Mouse (Mus musculus) T-helper 1 cell (primary cell): ENCODE measurements at regions not wholly inside any gene's neighbourhood (a gene's known extent, or its start where the extent isn't known, plus 50 kb on each side); places are given as distances from the start of the nearest gene placed in this dataset.

Source experiments
- in situ Hi-C: fragments of 300-600 bp; cut with MboI, MseI; formaldehyde crosslinking; loops from one replicate; pipeline ENCODE4 v1.15.1; 2025; ENCODE audit warnings: high pct_unique_total_duplicates

- in situ Hi-C loops: no loop called here
Measured at GRCm38 (mm10) chr10:108034068-108034467, 122.1 kb upstream of the Otogl start.

- in situ Hi-C loops: no loop called here
Measured at GRCm38 (mm10) chr10:108033317-108033795, 121.4 kb upstream of the Otogl start.

DNA sequence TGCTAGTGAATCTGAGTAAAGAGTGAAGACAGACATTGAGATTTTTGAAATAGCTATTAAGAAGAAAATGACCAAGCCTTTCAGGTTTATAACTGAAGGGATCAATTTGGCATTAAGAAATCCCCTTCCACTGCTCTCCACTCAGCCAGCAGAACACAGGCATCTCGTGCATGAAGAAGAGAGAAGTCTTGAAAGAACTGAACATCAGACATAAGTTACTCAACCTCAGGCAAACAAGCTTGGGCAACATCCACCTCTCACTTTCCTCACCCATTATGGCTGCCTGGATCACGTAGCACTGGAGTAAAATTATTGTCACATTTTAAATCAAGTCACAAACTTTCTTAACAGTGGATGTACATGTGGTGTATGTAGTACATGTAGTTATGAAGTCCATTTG, 115.6 kb upstream of the Otogl start:
- in situ Hi-C loops: no loop called here

- in situ Hi-C loops: no loop called here
Measured at GRCm38 (mm10) chr10:108024227-108024626, 112.3 kb upstream of the Otogl start.

DNA sequence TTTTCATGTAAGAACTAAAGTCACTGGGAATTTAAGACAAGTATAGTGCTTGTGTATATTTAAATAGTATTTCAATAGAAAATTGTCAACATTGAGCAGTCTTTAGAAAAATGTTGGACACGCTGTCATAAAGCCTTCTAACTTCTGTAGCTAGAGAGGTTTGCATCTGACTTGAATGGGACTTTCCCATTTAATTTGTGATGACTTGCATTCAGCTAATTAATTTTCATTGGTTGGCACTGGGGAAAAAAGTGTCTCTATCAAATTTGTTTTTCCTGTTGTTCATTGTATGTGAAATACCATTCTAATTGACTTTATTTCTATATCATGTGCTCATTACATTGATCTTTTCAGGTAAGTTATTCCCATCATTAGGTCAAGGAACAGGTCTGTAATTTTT, 104.6 kb upstream of the Otogl start:
- in situ Hi-C loops: no loop called here

DNA sequence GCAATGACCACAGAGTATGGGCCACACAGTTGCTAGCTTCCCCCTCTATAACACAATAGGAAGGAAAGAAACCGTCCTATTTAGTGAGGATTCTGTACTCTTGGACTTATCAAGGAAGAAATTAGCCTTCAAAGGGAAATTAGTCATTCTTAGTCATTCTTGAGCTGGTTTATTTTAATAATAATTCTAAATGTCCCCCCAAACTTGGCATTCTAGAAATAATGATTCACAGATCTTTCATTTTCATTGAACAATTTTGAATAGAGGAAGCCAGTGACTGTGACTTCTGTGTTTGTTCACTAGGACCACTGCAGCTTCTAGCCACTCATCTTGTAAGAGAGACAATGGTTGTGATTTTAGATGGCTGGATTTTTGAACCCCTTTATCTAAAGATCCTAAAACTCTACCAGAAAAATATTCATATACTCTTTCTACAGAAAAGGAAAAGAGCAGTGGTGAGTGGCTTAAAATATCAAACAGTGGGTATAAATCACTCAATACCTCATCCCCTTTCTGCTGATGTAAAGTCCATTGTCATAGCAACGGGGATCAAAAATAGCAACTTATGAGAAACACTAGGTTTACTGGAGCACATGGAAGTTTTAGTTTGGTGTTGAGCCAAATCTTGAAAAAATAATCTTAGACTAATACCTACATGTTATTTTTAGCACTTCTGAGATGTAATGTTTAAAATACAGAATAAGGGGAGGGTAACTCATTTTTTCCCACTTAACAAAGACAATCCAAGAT, 83.1 kb upstream of the Otogl start:
- in situ Hi-C loops: loop anchor here (25.0 kb wide), 1 partner anchor 1642 kb away; no protein-coding TSS in a partner anchor

- in situ Hi-C loops: loop anchor here (25.0 kb wide), 1 partner anchor 1645 kb away; no protein-coding TSS in a partner anchor
Measured at GRCm38 (mm10) chr10:107992621-107993020, 80.7 kb upstream of the Otogl start.

DNA sequence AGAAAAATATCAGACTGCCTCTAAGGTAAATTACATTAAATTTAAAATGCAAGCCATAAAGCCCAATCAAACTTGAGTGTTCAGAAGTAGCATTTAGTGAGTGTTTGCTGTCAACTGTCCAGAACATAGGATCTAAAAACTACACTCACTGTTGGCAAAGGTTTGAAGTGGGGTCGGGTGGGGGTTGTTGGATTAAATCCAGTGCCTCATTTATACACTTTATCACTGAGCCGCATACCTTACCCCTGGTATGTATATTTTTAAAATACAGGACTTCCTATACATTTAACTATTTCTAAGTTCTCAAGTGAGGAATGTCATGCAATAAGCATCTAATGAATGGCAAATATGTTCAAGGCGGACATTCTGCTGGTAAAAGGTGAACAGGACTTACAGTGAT, 78.6 kb upstream of the Otogl start:
- in situ Hi-C loops: loop anchor here (25.0 kb wide), 1 partner anchor 1647 kb away; no protein-coding TSS in a partner anchor

DNA sequence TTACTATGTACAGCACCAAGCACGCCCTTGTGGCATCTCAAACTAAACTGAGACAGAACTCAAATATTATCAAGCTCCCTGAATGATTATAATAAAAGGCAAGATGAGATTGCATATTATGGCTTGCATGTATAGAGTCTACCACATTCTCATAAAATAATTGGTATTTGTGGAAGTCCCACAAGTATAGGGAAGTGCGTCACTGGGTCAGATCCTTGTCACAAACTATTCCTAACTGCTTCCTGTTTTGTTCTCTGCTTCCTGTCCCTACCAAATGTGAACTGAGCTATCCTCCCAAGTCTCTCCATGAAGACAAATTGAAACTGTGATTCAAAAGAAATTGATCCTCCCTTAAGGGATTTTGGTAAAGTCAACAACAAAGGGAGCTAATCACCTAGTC, 78.0 kb upstream of the Otogl start:
- in situ Hi-C loops: loop anchor here (25.0 kb wide), 1 partner anchor 1647 kb away; no protein-coding TSS in a partner anchor

DNA sequence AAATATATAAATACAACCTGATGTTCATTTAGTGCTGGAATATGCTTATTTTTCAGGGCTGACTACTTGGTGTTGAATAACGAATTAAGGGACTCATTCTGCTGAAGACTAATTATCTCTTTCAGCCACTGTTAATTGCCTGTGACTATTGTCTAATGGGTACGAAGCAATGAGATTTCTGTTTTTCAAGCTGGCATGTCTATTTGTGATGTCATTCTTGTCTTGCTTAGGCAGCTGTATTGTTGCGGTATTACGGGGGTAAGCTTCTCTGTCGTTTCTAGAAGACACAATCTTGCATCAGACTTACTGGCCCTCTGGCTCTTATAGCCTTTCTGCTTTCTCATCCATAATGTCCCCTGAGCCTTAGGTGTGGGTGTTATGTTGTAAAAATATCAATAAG, 70.7 kb upstream of the Otogl start:
- in situ Hi-C loops: loop anchor here (25.0 kb wide), 1 partner anchor 1655 kb away; no protein-coding TSS in a partner anchor

- in situ Hi-C loops: loop anchor here (25.0 kb wide), 1 partner anchor 1655 kb away; no protein-coding TSS in a partner anchor
Measured at GRCm38 (mm10) chr10:107982082-107982481, 70.1 kb upstream of the Otogl start.

GRCm38 (mm10) chr10:107976392-107976965, 64.5 kb upstream of the Otogl start:
- in situ Hi-C loops: loop anchor here (25.0 kb wide), 1 partner anchor 1661 kb away; no protein-coding TSS in a partner anchor

DNA sequence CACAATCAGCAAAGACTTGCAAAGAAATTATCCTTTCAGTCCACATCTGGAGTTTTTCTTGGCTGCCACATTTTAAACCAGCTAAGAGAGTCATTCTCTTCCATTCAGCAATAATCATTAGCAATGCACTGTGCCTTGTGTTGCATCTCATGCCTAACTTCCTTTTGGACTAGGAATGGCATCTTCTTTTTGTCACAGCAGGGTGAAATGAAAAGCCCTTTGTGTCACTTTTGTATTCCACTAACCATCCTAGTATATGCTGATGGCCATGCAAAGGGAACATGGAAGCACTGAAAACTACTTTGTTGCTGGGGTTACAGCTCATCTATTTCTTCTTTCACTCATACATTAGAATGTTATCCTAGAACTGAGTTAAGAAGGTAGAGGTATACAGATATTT, 59.8 kb upstream of the Otogl start:
- in situ Hi-C loops: no loop called here

DNA sequence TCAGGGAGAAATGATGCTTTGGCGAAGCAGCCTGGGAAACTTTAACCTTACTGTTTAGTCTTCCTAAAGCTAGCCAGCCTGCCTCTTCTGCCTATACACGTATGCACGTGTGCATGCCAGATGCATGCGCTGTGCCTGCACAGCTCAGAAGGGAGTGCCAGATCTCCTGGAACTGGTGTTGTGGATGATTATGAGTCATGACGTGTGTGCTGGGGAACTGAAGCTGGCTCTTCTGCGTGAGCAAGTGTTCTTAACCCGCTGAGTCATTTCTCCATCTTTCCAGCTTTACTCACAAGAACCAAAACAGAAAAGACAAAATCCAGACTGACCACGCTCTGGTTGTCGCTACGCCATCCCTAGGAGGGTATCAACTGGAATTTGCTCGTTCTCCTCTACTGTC, 55.1 kb upstream of the Otogl start:
- in situ Hi-C loops: no loop called here

DNA sequence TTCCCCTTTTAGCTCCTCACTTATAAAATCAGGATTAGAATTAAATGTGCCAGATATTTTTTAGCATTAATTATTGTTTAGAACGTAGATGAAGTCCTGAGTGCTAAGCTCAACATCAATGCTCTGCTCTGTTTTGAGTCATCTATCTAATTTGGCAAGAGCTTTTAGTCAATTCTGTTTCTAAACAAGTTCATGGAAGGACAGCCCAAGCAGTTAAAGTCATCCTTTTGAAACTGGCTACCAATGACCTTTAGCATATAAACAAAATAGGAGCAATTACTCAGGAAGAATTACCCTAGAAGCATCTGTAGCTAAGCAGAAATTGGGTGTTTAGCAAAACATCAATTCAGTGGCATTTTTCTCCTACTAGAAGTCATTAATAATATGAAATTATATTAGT, 52.1 kb upstream of the Otogl start:
- in situ Hi-C loops: no loop called here

DNA sequence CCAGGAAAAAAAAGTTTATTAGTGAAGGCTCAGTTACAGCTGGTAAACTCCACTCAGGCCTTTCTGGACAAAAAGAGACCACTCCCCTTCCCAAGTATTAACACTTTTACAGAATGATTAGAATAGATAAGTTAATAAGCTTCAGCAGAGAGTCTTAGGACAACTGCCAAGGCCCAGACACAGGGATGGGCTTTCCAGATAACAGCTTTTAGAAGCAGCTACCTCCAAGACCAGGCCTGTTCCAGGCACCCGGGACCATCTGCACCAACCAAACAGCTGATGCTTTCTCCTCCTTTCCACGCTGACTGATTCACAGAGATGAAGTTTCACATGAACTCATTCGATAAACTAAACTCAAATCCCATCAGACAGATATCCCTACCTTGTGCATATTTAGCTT, 50.2 kb upstream of the Otogl start:
- in situ Hi-C loops: no loop called here
